Mouse (Mus musculus): ENCODE results near the gene Gm37419.

DNA sequence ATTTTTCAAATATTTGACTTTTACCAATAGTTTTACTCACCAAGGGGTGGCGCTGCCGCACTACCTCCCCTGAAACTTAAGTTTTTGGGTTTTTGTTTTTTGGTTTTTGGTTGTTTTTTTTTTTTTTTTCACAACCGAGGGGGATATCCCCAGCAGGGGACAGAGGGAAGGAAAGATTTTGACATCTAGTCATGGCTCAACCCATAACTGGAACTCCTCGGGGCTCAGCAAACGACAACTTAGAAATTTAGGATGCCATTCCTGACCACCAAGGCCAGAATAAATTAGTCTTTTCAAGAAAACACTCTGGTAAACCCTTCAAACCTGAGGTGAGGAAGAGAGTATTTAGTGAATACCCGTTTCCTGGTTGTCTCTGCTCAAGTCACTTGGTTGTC is 2.8 kb upstream of the Gm37419 start:
- TF ChIP-seq CTCF (IDR thresholded peaks at IDR 0.05; ENCODE audit: extremely low read depth, insufficient read depth, insufficient read length, insufficient replicate concordance) (no peak), POLR2A (IDR thresholded peaks at IDR 0.05; ENCODE audit: low read depth, low read length) (no peak)
